Mouse (Mus musculus) liver (tissue): ENCODE results near the gene Fibp.

Experiments used
- DNase-seq: peaks from one replicate; pipeline ENCODE4 v3.0.0-alpha.2; 2020; ENCODE audit warnings: mixed read lengths

Gene Fibp

DNA sequence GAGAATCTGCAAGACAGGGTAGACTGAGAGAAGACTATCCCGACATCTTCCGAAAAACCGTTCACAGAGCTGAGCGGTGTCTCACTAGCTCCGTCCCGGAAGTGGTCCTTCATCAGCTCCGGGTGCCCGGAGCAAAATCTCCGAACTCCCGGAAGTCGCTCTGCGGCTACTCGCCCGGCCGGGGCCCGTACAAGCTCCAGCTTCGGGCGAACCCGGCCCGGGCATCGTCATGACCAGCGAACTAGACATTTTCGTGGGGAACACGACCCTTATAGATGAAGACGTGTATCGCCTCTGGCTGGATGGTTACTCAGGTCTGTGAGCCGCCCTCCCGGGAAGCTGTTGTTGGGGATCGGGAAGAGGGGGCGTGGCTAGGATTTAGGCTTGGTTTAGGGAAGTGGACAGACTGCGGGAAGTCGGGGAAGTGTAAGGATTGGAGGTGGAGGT is at the start of gene Fibp:
Gene Fibp, plus strand, starts transcription at position 151 of the 447 bp plus-strand sequence.
- DNase-seq: peak; percentile 87

DNA sequence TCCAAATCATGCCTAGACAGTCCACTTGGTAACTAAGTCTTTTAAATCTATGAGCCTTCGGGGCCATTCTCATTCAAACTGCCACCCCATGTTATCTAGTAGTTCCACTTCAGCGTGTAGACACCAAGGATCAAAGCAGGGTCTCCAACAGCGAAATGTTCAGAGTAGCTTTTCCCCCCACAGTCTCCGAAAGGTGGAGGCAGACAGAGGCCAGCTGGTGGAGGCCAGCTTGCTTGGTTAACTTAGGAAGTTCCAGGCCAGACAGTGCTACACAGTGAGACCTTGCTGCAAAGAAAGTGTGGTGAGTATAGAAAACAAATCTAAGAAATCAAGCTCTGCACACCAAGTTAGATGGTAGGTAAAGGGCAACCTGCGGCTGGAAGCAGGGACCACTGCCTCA is 49.8 kb upstream of the Fibp start:
- no peak for DNase-seq

DNA sequence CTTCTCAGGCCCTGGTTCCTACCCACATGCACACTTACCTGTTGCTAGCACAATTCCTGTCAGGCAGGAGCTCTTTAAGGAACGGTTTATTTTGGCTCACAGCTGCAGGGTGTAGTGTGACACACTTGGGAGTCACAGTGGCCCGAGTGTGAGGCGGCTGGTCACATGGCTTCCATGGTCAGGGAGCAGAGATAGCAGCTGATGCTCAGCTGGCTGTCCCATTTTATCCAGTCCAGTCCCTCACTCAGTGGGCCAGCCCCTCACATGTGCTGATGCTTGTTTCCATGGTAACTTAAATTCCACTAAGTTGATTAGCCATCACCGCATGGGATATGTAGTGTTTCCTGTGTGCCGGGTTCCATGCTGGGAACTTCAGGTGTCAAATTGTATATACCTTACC is 48.5 kb upstream of the Fibp start:
- no peak for DNase-seq

DNA sequence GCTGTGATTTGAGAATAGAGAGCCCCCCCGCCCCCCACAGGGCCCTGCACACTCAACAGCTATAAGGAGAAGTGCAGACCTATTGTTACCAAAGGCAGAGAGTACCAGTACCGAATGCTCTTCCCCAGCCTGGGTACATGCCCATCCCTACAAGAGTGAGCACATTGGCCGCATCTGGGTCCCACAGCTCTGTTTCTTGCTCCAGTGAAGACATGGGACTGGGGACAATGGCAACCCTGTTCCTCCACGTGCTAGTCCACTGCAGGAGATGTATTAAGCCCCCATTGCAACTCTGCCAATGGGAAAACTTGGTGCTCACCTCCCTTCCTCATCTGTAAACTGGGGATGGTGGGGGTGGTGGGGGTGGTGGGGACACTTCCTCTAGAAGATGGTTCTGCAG is 46.6 kb upstream of the Fibp start:
- no peak for DNase-seq

DNA sequence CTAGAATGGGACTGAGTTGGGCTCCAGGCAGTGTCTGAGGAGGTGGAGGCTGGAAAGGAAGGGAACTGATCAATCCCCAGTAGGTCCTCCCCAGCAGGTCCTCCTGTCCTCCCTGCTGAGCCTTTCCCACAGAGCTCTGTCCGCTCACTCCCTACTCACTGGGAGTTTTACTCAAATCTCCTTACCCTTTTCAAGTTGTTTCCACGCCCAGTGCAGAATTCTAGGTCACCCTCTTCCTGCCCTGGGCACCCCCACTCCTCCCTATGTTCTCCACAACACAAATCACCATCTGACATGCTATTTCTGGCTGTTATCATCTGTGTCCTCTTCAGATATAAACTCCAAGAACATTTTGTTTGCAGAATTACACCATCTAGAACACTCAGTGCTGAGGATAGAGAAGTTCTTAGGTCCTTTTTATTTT is 45.9 kb upstream of the Fibp start:
- no peak for DNase-seq

DNA sequence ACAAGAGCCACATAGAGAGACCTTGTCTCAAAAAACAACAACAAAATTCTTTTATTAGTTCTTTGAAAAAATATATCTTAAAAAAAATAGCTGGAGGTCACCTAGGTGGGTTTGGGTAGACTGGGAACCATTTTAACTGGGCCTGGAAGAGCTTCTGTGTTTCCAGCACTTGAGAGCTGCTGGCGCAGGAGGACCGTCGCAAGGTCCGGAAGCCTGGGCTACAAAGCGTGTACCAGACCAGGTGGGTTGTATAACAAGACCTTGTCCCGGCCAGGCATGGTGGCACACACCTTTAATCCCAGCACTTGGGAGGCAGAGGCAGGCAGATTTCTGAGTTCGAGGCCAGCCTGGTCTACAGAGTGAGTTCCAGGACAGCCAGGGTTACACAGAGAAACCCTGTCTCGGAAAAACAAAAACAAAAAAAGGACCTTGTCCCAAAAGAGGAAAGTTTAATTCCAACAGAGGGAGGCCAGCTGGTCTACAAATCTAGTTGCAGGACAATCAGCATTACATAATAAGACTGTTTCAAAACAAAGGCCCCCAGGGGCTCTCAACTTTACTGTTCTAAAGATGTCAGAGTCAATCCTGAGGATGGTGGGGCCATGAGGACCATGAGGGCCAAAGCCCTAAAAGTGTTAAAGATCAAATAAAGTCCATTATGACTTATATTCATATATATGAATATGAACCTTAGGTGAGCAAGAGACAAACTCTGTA is 41.5 kb upstream of the Fibp start:
- DNase-seq: no peak

DNA sequence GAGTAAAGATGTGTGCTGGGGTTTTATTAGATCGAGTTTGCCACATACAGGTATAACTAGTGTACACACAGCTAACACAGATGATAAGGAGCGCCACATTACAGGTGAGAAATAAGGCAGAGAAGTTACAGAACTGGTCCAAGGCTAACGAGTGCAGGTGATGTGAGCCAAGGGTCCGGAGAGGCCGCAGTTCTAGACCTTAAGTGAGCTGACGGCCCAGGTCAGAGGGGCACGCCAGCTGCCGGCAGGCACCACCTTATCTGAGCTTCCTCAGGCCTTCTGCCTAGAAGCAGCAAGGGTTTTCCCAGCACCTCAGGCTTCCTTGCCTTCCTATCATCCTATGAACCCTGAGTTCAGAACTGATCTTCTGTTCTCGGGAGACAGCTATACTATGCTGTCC is 40.8 kb upstream of the Fibp start:
- no peak for DNase-seq

DNA sequence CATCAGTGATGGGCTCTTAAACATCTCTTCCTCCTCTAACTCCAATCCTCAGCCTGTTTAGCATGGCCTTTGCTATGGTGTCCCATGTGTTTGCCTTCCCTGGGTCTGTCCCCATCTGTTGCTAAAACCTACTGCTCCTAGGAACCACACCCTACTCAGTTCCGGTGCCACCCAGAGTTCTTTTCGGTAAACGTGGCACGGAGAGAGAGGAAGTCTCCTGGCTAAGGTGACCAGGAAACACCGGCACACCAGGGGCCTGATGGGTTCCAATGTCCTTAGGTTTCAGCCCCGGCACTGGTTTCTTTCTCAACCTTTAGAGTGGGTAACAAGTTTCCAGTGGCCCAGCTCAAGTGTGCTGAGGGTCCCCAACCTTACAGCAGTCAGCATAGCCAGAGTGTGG is 39.8 kb upstream of the Fibp start:
- no peak for DNase-seq

DNA sequence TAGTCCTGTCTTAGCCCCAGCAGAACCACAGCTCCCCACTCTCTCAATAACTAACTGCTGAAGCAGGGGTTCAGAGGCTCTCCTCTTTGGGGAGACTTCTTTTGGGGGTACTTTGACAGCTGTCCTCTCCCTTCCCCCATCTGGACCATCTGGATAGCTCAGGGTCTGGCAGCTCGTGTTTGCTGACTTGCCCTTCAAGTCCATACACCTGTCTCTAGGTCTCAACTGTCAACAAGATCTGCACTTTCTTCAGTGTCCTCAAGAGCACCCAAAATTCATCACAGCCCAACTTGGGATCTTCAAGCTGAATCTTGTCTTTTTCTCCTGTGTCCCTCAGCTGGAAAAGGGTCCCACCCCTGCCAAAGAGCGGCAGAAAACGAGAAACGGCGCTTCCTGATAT is 38.6 kb upstream of the Fibp start:
- no peak for DNase-seq

DNA sequence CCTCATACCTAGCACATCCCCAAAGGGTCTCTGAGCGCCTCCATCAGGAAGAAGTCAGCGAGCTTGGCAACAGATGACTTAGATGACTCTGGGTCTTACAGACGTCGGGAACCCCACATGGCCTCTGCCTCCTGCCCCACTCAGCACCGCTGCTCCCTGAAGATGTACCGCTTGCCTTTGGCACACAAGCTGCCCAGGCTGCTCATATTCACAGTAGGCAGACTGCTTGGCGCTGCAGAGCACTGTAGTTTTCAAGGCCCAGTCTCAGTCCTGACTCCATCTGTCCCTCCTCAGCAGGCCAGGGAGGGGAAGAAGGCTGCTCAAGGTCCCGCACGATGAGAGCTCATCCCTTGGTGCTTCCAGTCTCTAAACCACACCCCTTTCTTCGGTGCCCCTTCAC is 38.1 kb upstream of the Fibp start:
- no peak for DNase-seq

DNA sequence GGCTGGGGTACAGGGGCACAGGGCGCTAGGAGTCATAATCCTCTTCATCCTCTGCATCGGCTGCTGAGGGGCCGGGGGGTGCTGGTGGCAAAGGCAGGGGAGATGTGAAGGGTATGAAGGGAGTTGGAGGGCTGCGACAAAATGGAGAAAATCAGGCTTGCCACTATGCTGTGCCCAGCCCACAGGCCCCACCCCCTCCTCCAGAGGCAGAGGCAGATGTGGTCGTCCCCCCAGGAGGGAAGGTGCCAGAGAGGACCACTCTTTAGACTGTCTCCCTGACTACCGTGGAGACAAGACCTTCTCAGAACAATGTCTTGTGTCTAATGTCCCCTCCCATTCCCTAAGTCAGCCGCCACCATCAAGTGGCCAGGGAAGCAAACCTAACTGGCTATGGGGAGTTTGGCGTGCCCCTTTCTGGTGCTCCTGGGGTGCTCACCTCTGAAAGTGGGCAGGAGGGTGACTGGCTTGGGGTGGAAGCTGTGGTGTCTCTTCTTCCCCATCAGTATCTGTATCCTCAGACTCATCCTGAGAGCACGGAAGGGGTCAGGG is 37.4 kb upstream of the Fibp start:
- DNase-seq: no peak

DNA sequence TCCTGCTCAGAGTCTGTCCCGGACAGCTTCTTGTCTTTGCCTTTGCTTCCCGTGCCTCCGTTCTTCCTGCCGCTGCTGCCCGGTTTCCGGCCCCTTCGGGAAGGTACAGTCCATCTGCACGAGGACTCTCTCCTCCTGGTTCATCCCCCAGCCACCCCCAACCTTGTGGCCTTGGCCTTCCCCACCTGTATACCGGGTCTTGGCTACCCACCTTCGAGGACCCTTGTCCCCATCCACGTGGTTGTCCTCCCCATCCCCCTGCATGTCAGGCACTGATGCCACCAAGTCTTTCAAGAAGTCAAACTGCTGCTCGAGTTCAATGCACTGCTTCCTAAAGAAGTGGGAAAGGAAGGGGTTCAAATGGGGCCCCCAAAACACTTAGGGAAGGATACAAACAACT is 36.9 kb upstream of the Fibp start:
- DNase-seq: no peak

DNA sequence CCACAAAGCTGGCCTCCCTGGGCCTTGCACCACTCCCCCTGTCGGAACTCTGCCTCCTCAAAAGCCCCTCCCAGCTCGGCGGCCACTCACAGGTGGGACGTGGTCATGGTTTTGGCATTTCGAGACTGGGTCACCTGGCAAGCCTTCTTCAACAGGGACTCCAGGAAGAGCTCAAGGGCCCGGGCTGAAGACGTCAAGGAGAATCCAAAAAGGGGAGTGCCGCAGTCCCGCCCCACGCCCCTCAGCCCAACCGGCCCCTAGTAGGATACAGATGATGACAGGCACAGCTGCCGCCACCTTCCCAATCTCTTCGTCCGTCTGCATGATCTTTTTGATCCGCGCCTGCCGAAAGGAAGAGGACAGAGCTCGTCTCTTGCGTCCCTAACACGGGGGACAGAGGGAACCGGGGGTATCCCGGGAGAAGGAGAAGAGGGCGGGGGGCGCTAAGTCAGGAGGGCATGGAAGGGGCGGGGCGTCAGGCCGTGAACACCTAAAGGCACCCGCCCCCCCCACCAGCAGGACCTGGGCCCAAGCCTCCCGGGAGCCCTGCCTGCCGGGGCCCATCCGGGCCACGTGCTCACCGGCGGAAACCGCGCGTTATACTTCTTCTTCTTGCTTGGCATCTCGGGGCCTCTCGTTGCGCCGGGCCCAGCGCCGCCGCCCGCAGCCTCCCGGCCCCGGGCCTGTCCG is 36.2 kb upstream of the Fibp start:
- DNase-seq: peak; percentile 76

DNA sequence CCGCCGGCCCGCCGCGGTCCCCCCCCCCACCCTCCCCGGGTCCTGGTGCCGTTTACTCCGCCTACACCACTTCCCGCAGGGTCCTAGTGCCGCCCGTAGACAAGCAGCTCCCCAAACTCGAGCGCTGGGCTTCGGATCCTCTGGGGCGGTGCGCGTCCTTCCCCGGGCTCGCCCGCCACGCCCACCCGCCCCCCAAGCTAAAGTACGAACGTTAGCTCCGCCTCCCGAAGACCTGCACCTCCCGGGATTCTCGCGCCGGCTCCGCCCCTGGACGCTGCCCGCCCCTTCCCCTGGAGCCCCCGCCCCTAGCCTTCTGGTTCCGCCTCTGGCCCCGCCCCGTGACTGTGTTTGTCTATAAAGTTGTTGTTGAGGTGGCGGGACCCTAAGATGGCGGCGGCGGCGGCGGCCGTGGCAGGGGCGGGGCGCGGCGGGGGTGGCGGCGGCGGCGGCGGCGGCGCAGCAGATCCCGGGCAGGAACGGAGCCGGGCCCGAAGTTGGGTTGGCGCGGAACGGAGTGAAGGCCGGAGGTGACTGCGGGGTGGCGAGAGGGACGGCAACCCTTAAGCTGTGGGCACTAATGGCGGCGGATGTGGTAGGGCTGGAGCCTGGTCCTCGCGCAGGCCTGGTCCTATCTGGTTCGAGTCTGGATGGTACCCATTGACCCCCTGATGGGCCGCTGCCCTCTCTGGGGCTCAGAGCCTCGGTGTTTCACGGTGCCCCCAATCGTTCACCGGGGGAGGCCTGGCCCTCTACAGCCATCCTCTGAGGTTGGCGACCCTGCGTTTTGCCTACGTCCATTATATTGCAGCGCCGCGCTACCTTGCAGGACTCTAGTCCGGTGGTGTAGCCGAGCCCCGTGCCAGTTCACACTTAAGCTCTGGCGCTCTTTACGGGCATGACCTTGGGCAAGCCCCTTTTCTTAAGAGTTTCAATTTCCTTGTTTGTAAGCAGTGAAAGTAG is 35.4 kb upstream of the Fibp start, which contains the start of the genes Drap1 and AI837181:
Gene Drap1, minus strand, starts transcription at position 198 of the 960 bp plus-strand sequence.
Gene AI837181, plus strand, starts transcription at position 363 of the 960 bp plus-strand sequence.
- DNase-seq: peak; percentile 99

DNA sequence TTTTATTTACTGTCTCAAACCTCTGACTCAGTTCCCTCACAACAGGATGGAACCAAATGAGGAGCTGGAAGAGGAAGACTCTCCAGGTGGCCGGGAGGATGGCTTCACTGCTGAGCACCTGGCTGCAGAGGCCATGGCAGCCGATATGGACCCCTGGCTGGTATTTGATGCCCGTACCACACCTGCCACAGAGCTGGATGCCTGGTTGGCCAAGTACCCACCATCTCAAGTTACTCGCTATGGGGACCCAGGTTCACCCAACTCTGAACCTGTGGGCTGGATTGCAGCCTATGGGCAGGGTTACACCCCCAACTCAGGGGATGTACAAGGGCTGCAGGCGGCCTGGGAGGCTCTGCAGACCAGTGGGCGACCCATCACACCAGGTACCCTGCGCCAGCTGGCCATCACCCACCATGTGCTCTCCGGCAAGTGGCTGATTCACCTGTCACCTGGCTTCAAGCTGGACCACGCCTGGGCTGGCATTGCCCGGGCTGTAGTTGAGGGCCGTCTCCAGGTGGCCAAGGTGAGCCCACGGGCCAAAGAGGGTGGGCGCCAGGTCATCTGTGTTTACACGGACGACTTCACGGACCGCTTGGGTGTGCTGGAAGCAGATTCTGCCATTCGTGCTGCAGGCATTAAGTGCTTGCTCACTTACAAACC is 34.4 kb upstream of the Fibp start:
- no peak for DNase-seq

DNA sequence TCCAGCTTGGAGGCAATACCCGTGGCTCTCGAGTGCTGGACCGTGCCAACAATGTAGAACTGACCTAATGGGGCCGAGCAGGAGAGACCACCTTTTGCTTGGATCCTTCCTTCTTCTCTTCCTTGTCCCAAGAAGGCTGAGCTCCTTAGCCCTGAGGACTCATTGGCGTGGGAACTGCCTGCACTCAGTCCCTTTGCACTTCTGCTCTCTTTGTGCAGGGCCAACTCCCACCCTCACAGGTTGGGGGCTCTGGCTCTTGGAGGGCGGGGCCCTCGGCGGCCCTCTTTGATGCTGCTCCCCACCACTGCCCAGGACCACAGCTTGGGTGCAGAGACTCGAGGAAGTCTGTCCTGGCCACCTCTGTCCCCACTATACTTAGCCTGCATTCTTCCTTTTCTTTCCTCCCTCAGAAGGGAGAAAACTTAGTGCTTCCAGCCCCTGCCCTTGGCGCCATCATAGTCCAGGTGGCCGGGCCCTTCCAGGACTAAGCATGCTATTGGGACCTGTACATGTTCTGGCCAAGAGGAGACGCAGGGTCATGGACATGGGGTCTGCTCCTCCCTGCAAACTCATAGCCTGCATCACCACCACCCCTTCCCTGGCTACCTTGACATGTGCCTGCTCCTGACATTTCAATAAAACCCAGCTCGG is 33.6 kb upstream of the Fibp start:
- DNase-seq: no peak

DNA sequence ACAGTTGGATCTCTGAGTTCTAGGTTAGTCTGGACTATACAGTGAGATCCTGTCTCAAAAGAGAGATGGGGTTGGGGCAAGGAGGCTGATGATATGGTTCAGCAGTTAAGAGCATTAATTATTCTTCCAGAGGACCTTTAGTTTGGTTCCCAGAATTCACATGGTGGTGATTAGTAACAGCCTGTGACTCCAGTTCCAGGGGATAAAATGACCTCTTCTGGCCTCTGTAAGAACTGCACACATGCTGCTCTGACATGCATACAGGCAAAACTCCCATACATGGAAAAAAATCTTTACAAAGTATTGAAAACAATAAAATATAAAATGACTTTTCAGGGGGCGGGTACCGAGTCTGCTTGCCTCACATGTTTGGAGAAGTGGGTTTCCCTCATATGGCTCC is 32.3 kb upstream of the Fibp start:
- no peak for DNase-seq

DNA sequence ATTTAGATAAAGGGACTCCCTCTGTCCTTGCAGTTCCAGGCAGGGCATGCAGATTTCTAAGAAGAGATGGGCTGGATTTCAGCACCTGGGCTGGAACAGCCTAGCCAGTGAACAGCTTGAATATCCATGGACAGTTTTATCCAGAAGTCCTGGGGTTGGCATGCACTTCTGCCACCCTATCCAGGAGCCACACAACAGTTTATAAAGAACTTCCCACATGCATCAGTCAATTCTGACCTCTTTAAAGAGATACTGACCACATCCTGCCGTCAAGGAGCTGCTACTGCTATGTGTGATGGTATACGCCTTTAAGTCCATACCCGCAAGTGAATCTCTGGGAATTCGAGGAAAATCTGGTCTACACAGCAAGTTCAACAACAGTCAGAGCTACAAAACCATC is 31.2 kb upstream of the Fibp start:
- DNase-seq: no peak

DNA sequence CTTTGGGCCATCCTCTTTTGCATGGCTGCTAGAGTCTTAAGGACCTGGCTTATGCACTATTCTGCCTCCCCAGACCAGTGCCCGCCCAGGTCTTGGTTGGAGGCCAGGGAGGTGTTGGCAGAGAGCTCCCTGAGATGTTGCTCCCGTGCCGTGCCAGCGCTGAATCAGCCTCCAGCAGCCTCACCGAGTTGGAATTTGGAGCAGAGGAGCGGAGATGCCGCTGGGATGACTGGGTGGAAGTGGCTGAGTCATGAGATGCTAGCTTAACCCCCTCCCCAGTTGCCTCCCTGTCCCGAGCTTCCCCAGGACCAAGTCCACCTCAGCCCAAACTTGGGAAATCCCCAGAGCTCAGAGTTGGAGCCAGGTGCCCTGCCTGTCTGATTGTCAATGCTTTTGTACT is 30.6 kb upstream of the Fibp start:
- no peak for DNase-seq

DNA sequence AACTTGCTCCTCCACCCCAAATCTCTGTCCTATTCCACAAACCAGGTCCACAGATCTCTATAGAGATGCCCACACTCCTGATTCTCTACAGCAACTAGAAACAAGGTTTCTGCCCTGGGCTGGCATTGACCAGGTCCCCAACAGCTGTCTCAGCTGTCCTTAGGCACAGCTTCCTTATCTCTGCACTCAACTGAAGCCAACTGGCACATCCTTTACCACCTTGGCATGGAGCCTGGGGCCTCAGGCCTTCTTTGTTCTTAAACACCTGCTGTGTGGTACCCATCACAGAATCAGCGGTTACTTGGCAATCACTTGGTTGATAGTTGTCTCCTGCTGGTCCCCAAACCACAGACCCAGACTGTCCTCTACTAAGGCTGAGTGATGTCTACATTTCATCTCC is 30.0 kb upstream of the Fibp start:
- no peak for DNase-seq

DNA sequence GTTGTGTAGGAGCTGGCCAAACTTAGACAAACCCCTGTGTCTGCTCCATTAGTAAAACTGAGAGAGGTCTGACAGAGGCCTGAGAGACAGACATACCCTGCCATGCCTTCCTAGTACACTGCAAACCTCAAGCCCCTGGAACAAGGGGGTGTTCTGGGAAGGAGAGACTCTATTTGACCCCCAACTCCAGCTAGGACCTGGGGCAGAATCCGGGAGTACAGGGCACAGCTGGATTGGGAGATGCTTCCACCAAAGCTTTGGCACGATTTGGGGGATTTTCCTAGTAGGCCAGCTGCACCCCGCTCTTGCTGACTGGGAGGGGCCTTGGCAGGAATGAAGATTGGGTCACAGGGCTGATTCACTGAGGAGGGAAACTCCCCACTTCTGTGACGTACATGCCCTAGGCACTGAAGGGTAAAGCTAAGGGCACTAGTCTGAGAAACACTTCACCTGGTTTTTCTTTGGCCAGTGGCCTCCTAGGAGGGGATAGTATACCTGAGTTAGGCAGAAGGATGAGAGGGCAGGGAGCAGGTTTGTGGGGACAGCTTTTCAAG is 28.4 kb upstream of the Fibp start:
- no peak for DNase-seq
